Comparison of ENCODE assay signal across 8 mouse cellular contexts in genomic region chr8:125116616-125117015, GRCm38 (mm10).
A peak's percentile ranks its signal among the peaks of the same experiment; 100 is the strongest.
DNase-seq lines count a peak whose midpoint lies in the region; ATAC-seq and TF ChIP-seq lines count a peak whose summit lies in the region.
"Had no signal": no experiment of that assay in that cellular context is flagged by ENCODE, and none has a peak within 500 bp of the region (broad histone marks: within the 10 kb centered on the region; RNA-seq: fewer than 3 reads in every experiment).

No protein-coding gene starts in this region.

- TF ChIP-seq POLR2A in cerebellum, adult 2 months (IDR thresholded peaks at IDR 0.05; ENCODE audit: borderline replicate concordance, insufficient read depth, low read length) = no peak

- TF ChIP-seq EP300 in heart, postnatal 0 days (IDR thresholded peaks at IDR 0.05; ENCODE audit: low read depth) = no peak

- no peaks in the 10 kb centered on the region for H3K4me1 ChIP-seq in liver, embryonic 11.5 days (replicated peaks; ENCODE audit: control insufficient read depth, insufficient read depth, low read length)
- no peaks in the 10 kb centered on the region for H3K4me1 ChIP-seq in cerebellum, adult 2 months (ENCODE audit: control insufficient read depth, insufficient read depth, low read length)
- no peaks in the 10 kb centered on the region for H3K4me1 ChIP-seq in heart, postnatal 0 days (ENCODE audit: control insufficient read depth, insufficient read depth)
- H3K4me1 ChIP-seq: lung, embryonic 15.5 days had no signal

- no peak overlapping the region for H3K27ac ChIP-seq in liver, embryonic 11.5 days (ENCODE audit: low read depth, low read length)
- no peak overlapping the region for H3K27ac ChIP-seq in cerebellum, adult 2 months (ENCODE audit: insufficient read depth, low read length)
- H3K27ac ChIP-seq in heart, postnatal 0 days (ENCODE audit: low read depth) = no peak overlapping the region
- H3K27ac ChIP-seq: lung, embryonic 15.5 days had no signal

- no peak for ATAC-seq in liver, embryonic 11.5 days (replicated peaks; ENCODE audit: low FRiP score)
- no peak for ATAC-seq in heart, postnatal 0 days (ENCODE audit: insufficient read depth, low read depth)

- H3K36me3 ChIP-seq in liver, embryonic 11.5 days (ENCODE audit: control insufficient read depth, insufficient read depth, low read length) = no peaks in the 10 kb centered on the region
- no peaks in the 10 kb centered on the region for H3K36me3 ChIP-seq in heart, postnatal 0 days (replicated peaks; ENCODE audit: control insufficient read depth, insufficient read depth, low read length)
- H3K36me3 ChIP-seq: lung, embryonic 15.5 days had no signal

- no peak overlapping the region for H3K4me2 ChIP-seq in liver, embryonic 11.5 days
- no peak overlapping the region for H3K4me2 ChIP-seq in heart, postnatal 0 days (ENCODE audit: low read depth, low read length)
- H3K4me2 ChIP-seq: lung, embryonic 15.5 days had no signal

- TF ChIP-seq CTCF in cerebellum, adult 2 months (IDR thresholded peaks at IDR 0.05; ENCODE audit: borderline replicate concordance, insufficient read depth, low read depth, low read length) = peak; percentile 89
- peak; percentile 90 for TF ChIP-seq CTCF in heart, postnatal 0 days (IDR thresholded peaks at IDR 0.05; ENCODE audit: low read depth)

- H3K27me3 ChIP-seq in liver, embryonic 11.5 days (replicated peaks; ENCODE audit: control insufficient read depth, insufficient read depth, low read length) = no peaks in the 10 kb centered on the region
- H3K27me3 ChIP-seq in cerebellum, adult 2 months (ENCODE audit: control insufficient read depth, insufficient read depth, low read length) = no peaks in the 10 kb centered on the region
- no peaks in the 10 kb centered on the region for H3K27me3 ChIP-seq in heart, postnatal 0 days (ENCODE audit: control insufficient read depth, insufficient read depth, low read length)
- H3K27me3 ChIP-seq: lung, embryonic 15.5 days had no signal

- intact Hi-C loops in left cerebral cortex, postnatal 4 days (cut with DNase I) = no loop called here

- no peak overlapping the region for H3K4me3 ChIP-seq in liver, embryonic 11.5 days (ENCODE audit: low read depth, low read length)
- no peak overlapping the region for H3K4me3 ChIP-seq in cerebellum, adult 2 months (replicated peaks; ENCODE audit: insufficient read depth, low read depth, low read length)
- H3K4me3 ChIP-seq in heart, postnatal 0 days (ENCODE audit: low read depth, low read length) = no peak overlapping the region
- H3K4me3 ChIP-seq: lung, embryonic 15.5 days had no signal

- no peak overlapping the region for H3K9ac ChIP-seq in liver, embryonic 11.5 days (ENCODE audit: low read depth, low read length)
- H3K9ac ChIP-seq in heart, postnatal 0 days (replicated peaks; ENCODE audit: low read depth, low read length) = no peak overlapping the region
- H3K9ac ChIP-seq: lung, embryonic 15.5 days had no signal

- 19% methylated on average over 2 of the region's 2 CpGs for WGBS in liver, embryonic 11.5 days
- WGBS in cerebellum, adult 2 months = 23% methylated on average over 2 of the region's 2 CpGs
- WGBS in heart, postnatal 0 days = 16% methylated on average over 2 of the region's 2 CpGs

- DNase-seq in liver (peak; percentile 38), NIH3T3 (ENCODE audit: low read depth) (peak; percentile 77)
- DNase-seq in liver, embryonic 11.5 days (ENCODE audit: low spot score) = no peak
- peak; percentile 34 to 55 for DNase-seq in cerebellum, adult 2 months
- peak; percentile 43 for DNase-seq in heart, postnatal 0 days (ENCODE audit: low spot score)
- DNase-seq in left cerebral cortex, postnatal 4 days = peak; percentile 57
- peak; percentile 50 to 67 for DNase-seq in right cerebral cortex, postnatal 10 days (ENCODE audit: low spot score in 2 of 2)

- H3K9me3 ChIP-seq in liver, embryonic 11.5 days (ENCODE audit: control insufficient read depth, low read length) = no peaks in the 10 kb centered on the region
- no peaks in the 10 kb centered on the region for H3K9me3 ChIP-seq in heart, postnatal 0 days (replicated peaks; ENCODE audit: control insufficient read depth, low read length)
- H3K9me3 ChIP-seq: lung, embryonic 15.5 days had no signal
